Mouse (Mus musculus): Measurements from ENCODE around the gene Tusc2.

- no peak for TF ChIP-seq CTCF (conservative IDR thresholded peaks at IDR 0.05; ENCODE audit: insufficient read depth, insufficient read length, low read depth, low read length)
- no peak for TF ChIP-seq POLR2A (IDR thresholded peaks at IDR 0.05; ENCODE audit: low read depth, low read length)
These were observed 28.4 kb upstream of the Tusc2 start for GRCm38 (mm10) chr9:107534408-107535202.

Measured in kidney, adult 2 months (tissue).